Mouse (Mus musculus) central nervous system, embryonic 14 days (tissue): ENCODE data around the gene Psmd12. TPM values are rescaled to one million over a fixed set of nuclear protein-coding genes. Genes with fewer than 3 reads are reported as not detected.

Experiments used
- polyA plus RNA-seq: library from polyadenylated mRNA; depleted of rRNA; stranded (reverse); fragments of >200 nt; gene quantifications from 2 replicates; pipeline ENCODE4 v1.2.3, GENCODE M21; 2012; rRNA removed

Psmd12 gene
- polyA plus RNA-seq = 72.3 and 74.2 TPM in 2 replicates

DNA sequence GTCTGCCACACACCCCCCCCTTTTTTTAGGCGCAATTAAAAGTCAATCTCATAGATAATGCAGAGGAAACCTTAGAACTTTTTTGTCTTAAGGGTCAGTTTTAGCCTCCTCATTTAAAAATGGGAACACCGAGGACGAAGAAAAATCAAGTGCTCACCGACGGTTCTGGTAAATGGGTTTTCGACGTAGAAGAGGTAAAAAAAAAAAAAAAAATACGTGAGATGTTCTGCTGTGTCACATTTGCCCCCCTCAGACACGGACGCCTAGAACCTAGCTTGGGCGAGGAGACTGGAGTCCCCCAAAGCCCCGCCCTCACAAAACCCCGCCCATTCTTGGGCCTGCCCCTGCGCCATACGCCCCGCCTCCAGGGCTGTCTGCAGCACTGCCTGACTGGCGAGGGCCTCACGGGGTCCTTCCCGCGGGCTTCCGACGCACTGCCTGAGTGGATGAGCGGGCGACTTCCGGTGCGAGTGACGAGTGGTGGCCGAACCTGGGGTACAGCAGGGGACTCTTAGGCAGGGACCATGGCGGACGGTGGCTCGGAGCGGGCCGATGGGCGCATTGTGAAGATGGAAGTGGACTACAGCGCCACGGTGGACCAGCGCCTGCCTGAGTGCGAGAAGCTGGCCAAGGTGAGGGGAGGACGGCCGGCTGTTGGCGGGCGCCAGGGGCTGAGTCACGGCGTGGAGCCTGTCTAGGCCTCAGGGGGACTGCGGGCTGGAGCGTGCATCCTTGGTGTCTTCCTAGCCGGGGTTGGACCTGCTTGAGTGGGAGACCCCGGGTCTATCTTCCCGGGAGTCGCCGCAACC lies at the start of gene Psmd12:
Psmd12 (plus strand) TSS at position 432 of the 809 bp plus-strand sequence.

GRCm38 (mm10) chr11:107470521-107471041 lies 8.7 kb upstream of the Psmd12 start, which contains the start of gene Pitpnc1:
Gene Pitpnc1 (minus strand): TSS chr11:107470699.

GRCm38 (mm10) chr11:107547351-107548203 lies 68.3 kb downstream of the Psmd12 start, which contains the start of gene Helz:
Gene Helz (plus strand): TSS chr11:107547930.

Other genes with a start within 250 kb of the Psmd12 start
- gene Pitpnc1, start 8.8 kb upstream of the Psmd12 start, polyA plus RNA-seq = 23.5 and 24.8 TPM in 2 replicates
- gene Helz, start 68.4 kb downstream of the Psmd12 start, polyA plus RNA-seq = 14.0 and 14.2 TPM in 2 replicates
- 1.4 and 2.9 TPM in 2 replicates for gene Cacng1, start 237.0 kb downstream of the Psmd12 start, polyA plus RNA-seq